Mouse (Mus musculus) hindbrain, embryonic 15.5 days (tissue): ENCODE data around the gene Sptlc2. TPM values are rescaled to one million over a fixed set of nuclear protein-coding genes. Genes with fewer than 3 reads are reported as not detected.

Source experiments
- ATAC-seq: fragments of 200-750 bp; cut with Nextera tagmentation; 2 replicates; pipeline ENCODE4 v1.8.0; 2017; ENCODE audit warnings: low read depth, moderate number of reproducible peaks, moderate TSS enrichment; ENCODE audit not compliant: low FRiP score
- H3K27ac ChIP-seq: fragments of 300-500 bp; sonication (generic); replicated peaks from 2 replicates; pipeline ENCODE4 v1.5.1; 2015; ENCODE audit warnings: mild to moderate bottlenecking, inconsistent platforms
- H3K27me3 ChIP-seq: fragments of 300-500 bp; sonication (generic); 2 replicates; pipeline ENCODE4 v1.6.1; 2015; ENCODE audit warnings: control low read depth, inconsistent platforms
- H3K36me3 ChIP-seq: fragments of 300-500 bp; sonication (generic); 2 replicates; pipeline ENCODE4 v1.6.1; 2015; ENCODE audit warnings: control low read depth, inconsistent platforms
- H3K4me1 ChIP-seq: fragments of 300-500 bp; sonication (generic); replicated peaks from 2 replicates; pipeline ENCODE4 v1.6.1; 2015; ENCODE audit warnings: control low read depth, inconsistent platforms
- H3K4me2 ChIP-seq: fragments of 300-500 bp; sonication (generic); 2 replicates; pipeline ENCODE4 v1.6.1; 2015; ENCODE audit warnings: moderate library complexity, mild to moderate bottlenecking, inconsistent platforms
- H3K4me3 ChIP-seq: fragments of 300-500 bp; sonication (generic); 2 replicates; pipeline ENCODE4 v1.5.1; 2015; ENCODE audit warnings: mild to moderate bottlenecking, inconsistent platforms
- H3K9ac ChIP-seq: fragments of 300-500 bp; sonication (generic); 2 replicates; pipeline ENCODE4 v1.6.1; 2015; ENCODE audit warnings: inconsistent platforms
- H3K9me3 ChIP-seq: fragments of 300-500 bp; sonication (generic); 2 replicates; pipeline ENCODE4 v1.6.1; 2016; ENCODE audit warnings: control low read depth, inconsistent platforms
- WGBS: fragments of 180-500 bp; shearing (Covaris S2); methylation state at CpG from one replicate; pipeline ENCODE4 v1.1.7; 2015; 5-methylcytosine and 5-hydroxymethylcytosine counted together
- polyA plus RNA-seq: library from polyadenylated mRNA; unstranded; fragments of >200 nt; fragmentation: Nextera tagmentation; extraction: Ambion mirVana; gene quantifications from 2 replicates; pipeline ENCODE4 v1.2.1, GENCODE M21; 2015

The Sptlc2 gene
- polyA plus RNA-seq, 1 experiment from 2014 or later: 57.6 TPM

DNA sequence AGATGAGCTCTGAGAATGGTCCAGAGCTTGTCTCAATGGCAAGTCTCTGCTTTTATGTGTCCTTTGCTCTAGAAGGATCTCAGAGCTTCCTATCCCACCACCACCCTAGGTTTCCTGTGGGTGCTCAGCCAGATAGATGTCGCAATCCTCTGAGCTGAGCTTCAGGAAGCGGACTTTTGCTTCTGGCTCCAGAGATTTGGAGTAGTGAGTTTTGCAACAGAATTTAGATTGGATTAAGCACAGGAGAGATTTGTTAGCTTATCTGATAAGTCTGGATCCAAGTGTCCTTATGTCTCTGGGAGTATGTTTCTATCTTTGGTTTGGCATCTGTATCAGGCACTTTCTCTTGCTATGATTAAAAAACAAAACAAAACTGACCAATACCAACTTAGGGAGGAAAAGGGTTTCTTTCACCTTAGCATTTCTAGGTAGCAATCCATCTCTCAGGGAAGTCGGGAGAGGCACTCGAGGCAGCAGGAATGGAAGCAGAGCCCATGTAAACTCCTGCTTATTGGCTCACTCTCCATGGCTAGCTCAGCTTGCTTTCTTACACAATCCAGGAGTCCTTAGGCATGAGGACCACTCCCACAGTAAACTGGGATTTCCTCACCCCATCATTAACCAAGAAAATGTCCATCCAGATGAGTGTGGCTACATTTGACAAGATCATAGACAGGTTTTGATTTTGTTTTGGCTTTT is 5.4 kb upstream of the Sptlc2 start:
- Histone ChIP-seq H3K9ac (no peak overlapping the region), H3K4me2 (no peak overlapping the region), H3K27ac (no peak overlapping the region), H3K4me1 (no peaks in the 10 kb centered on the region; the same call in 1 of the 2 replicates), H3K4me3 (no peak overlapping the region), H3K9me3 (no peaks in the 10 kb centered on the region), H3K27me3 (no peaks in the 10 kb centered on the region), H3K36me3 (no peaks in the 10 kb centered on the region)
- ATAC-seq: no peak
- WGBS: 90% methylated on average over 4 of the region's 4 CpGs

DNA sequence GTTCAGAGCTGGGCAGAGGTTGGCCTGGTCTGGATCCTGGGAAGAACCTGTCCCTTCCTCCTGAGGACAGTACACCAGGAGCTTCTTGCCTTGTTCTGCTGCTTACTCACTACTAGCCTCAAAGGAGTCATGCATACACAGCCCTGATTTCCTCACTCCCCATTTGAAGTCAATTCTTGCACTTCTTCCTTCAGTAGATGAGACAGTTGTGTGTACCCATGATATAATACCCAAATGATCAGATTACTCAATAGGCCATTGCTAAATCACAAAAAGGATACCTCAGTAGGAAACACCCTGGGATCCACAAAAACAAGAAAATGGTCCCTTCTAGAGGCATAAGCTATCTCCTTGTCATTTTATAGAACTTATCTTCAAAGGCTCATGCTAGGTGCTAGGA is 3.2 kb upstream of the Sptlc2 start:
- H3K9me3 ChIP-seq: no peaks in the 10 kb centered on the region
- H3K4me3 ChIP-seq: no peak overlapping the region
- no peak overlapping the region for H3K27ac ChIP-seq
- no peaks in the 10 kb centered on the region for H3K27me3 ChIP-seq
- no peaks in the 10 kb centered on the region for H3K36me3 ChIP-seq
- peaks cover 10% of the 10 kb centered on the region for H3K4me1 ChIP-seq
- H3K9ac ChIP-seq: no peak overlapping the region
- no peak for ATAC-seq
- H3K4me2 ChIP-seq: no peak overlapping the region

DNA sequence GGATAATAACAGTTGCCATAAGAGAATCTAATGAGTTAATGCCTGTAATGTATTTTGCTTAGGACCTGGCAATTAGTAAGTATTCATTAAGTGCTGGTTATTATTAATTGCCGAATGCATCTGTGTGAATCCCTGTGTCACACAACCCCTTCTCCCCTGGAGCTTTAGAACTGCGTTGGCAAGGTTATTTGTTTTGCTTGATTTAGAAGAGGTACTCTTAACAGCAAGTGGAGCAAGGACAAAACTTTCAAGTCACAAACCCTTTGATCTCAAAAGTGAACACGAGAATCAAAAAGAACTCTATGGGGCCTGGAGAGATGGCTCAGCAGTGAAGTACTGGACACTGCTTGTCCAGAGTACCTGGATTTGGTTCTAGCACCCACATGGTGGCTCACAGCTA is 1.1 kb upstream of the Sptlc2 start:
- Histone ChIP-seq H3K4me2 (peak overlapping the region; percentile 96), H3K4me3 (no peak overlapping the region)
- WGBS: 75% methylated on average over 3 of the region's 3 CpGs

DNA sequence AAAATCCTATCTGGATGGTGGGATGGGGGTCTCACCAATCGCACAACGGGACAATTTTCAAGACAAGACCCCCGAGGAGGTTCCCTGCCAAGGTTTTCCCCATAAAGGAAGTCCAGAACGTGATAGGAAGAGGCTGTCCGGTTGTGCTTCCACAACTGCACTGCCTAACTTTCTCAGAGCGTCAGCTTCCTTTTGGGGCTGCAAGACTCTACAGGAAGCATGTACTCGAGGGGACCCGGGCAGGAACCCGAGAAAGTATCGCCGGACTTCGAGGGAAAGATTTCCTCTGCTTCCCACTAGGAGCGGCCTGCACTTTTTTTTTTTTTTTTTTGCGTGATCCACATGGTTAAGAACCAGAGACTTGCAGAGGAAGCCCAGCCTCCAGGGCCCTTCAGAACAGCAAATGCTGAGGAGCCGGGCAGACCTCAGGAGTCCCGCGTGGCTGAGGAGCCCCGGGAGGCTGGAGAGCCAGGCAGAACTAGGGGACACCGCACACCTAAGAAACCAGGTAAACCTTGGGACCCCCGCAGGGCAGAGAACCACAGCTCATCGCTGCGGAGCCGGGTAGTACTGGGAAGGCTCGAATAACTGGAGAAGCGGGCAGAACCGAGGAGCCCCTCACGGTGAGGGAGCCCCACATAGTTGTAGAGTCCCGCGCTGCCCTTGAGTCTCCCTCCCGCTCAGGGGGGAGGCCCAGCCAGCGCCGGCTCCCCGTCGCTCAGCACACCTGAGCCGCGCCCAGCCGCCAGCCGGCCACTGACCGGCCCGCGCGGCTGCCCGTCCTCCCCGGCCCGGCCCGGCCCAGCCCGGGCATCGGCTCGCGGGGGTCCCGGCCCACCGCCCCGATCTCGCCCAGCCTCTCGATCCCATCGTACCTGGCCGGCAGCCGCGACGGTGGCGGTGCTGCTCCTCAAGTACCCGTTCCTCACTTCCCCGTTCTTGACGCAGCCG is 709 bp downstream of the Sptlc2 start:
- peak overlapping the region; percentile 97 for H3K4me3 ChIP-seq
- no peaks in the 10 kb centered on the region for H3K36me3 ChIP-seq
- no peaks in the 10 kb centered on the region for H3K9me3 ChIP-seq
- peak overlapping the region; percentile 96 for H3K4me2 ChIP-seq
- ATAC-seq: no peak
- peak overlapping the region; percentile 85 for H3K27ac ChIP-seq
- H3K27me3 ChIP-seq: no peaks in the 10 kb centered on the region
- WGBS: 1% methylated on average over 57 of the region's 65 CpGs
- peaks cover 16% of the 10 kb centered on the region for H3K4me1 ChIP-seq
- H3K9ac ChIP-seq: peak overlapping the region; percentile 91

More for the DNA sequence above, 1.1 kb upstream of the Sptlc2 start:
- Histone ChIP-seq H3K9me3 (no peaks in the 10 kb centered on the region), H3K36me3 (no peaks in the 10 kb centered on the region), H3K27ac (0 out of 2 replicates have a peak overlapping the region, but pooled peaks have one; percentile 85), H3K27me3 (no peaks in the 10 kb centered on the region), H3K4me1 (peaks cover 16% of the 10 kb centered on the region), H3K9ac (no peak overlapping the region)
- no peak for ATAC-seq

DNA sequence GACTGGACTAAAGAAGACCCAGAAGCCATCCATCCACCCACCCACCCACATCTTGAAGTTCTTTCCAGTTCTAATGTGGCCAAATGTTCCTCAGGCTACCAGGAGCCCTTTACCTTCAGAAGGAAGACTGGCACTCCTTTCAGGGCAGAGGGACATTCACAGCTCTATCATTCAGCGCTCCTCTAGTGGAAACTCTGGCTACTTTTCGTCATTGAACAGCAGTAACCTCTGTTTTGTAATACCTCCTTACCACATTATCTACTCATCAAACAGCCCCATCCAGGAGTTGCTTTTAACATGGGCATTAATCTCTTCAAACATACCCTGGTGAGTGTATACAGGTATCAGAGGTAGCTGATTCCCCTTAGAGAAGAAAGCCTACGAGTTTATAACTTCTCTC is 3.1 kb downstream of the Sptlc2 start:
- no peak for ATAC-seq
- Histone ChIP-seq H3K36me3 (no peaks in the 10 kb centered on the region), H3K27ac (no peak overlapping the region), H3K4me3 (no peak overlapping the region), H3K4me1 (peaks cover 16% of the 10 kb centered on the region), H3K9ac (no peak overlapping the region), H3K27me3 (no peaks in the 10 kb centered on the region), H3K4me2 (no peak overlapping the region), H3K9me3 (no peaks in the 10 kb centered on the region)
- WGBS: 92% methylated on average over 3 of the region's 3 CpGs

DNA sequence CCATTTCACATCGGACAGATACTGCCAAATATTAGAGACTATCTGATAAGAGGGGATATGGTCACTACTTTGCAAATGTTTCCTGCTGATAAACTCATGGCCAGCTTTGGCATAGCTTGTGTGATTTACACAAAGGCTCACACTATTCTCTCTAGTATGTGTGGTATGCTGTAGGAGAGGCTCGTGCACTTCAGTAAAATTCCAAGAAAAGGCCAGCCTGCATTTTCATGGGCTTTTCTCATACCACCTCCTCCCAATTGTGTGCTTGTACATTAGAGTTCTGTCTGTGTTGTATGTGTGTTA is 6.8 kb downstream of the Sptlc2 start:
- WGBS: 86% methylated on average over 2 of the region's 2 CpGs
- Histone ChIP-seq H3K36me3 (no peaks in the 10 kb centered on the region), H3K27ac (no peak overlapping the region), H3K9ac (no peak overlapping the region), H3K4me3 (no peak overlapping the region), H3K9me3 (no peaks in the 10 kb centered on the region), H3K4me1 (peaks cover 6% of the 10 kb centered on the region), H3K27me3 (no peaks in the 10 kb centered on the region), H3K4me2 (no peak overlapping the region)
- ATAC-seq: no peak

DNA sequence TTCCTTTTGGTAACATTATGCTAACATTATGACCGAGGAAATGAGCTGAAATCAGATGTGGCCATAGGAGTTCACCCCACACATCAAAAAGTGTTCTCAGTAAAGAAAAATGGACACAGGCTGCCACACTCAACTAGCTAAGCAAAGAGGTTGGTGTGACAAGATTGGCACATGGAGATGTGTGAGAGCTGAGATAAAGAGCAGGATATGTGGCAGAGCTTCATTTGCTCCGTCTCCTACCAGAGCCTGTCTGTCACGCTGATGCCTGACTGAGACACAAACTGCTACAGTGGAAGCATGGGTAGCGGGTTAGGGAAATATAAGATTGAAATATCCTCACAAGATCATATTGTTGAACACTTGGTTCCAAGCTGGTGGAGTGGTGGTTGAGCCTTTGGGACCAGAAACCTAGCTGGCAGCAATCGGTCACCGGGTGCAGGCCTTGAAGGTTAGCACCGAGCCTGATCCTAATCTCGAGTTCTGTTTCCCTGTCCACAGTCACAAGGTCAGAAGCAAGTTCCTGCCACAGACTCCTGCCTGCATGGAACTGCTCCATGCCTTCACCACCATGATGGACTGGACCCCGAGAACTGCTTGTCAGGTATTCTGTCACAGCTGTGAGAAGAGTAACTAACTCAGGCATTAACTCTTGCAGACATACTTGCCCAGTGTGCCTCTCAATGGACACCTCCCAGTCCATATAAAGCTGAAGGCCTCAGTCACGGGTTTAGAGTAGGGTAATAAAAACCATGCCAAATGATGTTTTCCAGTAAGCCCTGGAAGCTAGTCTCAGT is 7.4 kb downstream of the Sptlc2 start:
- WGBS: 91% methylated on average over 10 of the region's 10 CpGs
- ATAC-seq: no peak
- Histone ChIP-seq H3K27ac (no peak overlapping the region), H3K4me1 (peaks cover under 1% of the 10 kb centered on the region), H3K9me3 (no peaks in the 10 kb centered on the region), H3K27me3 (no peaks in the 10 kb centered on the region), H3K9ac (no peak overlapping the region), H3K4me2 (no peak overlapping the region), H3K4me3 (no peak overlapping the region), H3K36me3 (no peaks in the 10 kb centered on the region)

DNA sequence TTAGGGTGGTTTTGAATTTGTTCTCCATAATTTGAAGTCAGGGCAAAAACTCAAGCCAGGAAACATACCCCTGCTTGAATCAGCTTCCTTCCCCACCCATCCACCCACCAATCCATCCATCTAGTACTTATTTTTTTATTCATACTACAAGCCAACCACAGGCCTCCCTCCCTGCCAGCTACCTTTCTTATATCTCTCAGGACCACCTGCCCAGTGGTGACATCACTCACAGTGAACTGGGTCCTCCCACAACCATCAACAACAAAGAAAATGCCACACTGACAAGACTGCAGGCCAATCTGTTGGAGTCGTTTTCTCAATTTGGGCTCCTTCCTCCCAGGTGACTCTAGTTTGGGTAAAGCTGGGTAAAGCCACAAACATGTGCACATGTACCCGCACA is 8.7 kb downstream of the Sptlc2 start:
- no peaks in the 10 kb centered on the region for H3K9me3 ChIP-seq
- no peaks in the 10 kb centered on the region for H3K36me3 ChIP-seq
- no peak for ATAC-seq
- H3K4me3 ChIP-seq: no peak overlapping the region
- H3K4me2 ChIP-seq: no peak overlapping the region
- H3K9ac ChIP-seq: no peak overlapping the region
- no peaks in the 10 kb centered on the region for H3K27me3 ChIP-seq
- 84% methylated on average over 2 of the region's 2 CpGs for WGBS
- no peaks in the 10 kb centered on the region for H3K4me1 ChIP-seq
- no peak overlapping the region for H3K27ac ChIP-seq

DNA sequence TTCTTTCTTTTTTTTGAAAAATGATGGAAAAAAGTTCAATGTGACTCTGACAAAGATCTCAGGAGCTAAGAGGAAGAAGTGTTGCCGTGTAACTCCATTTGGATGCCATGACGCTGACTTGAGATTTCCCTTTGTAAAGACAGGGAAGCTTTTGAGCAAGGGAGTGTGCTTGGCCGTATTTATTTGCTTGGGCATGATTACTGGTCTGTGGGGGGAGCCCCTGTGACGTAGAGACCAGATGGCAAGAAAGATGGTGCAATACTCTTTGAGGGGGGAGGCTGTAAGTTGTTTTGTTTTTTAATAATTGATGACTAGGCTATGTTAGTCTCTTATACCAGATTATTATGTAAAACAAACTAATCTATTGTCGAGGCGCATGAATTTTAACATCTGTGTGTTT is 14.0 kb downstream of the Sptlc2 start:
- ATAC-seq: no peak
- Histone ChIP-seq H3K36me3 (no peaks in the 10 kb centered on the region), H3K27ac (no peak overlapping the region), H3K4me1 (no peaks in the 10 kb centered on the region), H3K4me3 (no peak overlapping the region), H3K9me3 (no peaks in the 10 kb centered on the region), H3K4me2 (no peak overlapping the region), H3K27me3 (no peaks in the 10 kb centered on the region), H3K9ac (no peak overlapping the region)
- WGBS: 82% methylated on average over 6 of the region's 6 CpGs

DNA sequence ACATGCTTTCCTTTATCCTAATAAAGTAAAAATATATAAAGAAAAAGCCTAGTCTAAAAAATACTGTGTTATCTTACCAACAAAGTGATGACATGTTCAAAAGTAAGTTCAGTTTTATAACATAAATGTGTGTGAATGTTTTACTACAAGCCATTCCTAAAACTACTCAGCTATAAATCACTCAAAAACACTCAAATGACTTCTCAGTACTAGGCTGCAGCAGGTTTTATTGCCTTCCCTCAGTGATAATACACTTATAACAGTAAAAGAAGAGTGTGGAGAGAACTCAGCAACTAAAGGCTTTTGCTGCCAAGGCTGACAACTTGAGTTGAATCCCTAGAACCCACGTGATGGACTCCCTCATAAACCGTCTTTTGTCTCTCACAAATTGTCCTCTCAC is 18.8 kb downstream of the Sptlc2 start:
- WGBS: 80% methylated on average over 2 of the region's 2 CpGs
- H3K4me2 ChIP-seq: no peak overlapping the region
- H3K27ac ChIP-seq: no peak overlapping the region
- H3K36me3 ChIP-seq: peaks cover 13% of the 10 kb centered on the region; the same call in 1 of the 2 replicates
- no peaks in the 10 kb centered on the region for H3K27me3 ChIP-seq
- H3K4me3 ChIP-seq: no peak overlapping the region
- ATAC-seq: no peak
- no peaks in the 10 kb centered on the region for H3K9me3 ChIP-seq
- no peaks in the 10 kb centered on the region for H3K4me1 ChIP-seq
- H3K9ac ChIP-seq: no peak overlapping the region

DNA sequence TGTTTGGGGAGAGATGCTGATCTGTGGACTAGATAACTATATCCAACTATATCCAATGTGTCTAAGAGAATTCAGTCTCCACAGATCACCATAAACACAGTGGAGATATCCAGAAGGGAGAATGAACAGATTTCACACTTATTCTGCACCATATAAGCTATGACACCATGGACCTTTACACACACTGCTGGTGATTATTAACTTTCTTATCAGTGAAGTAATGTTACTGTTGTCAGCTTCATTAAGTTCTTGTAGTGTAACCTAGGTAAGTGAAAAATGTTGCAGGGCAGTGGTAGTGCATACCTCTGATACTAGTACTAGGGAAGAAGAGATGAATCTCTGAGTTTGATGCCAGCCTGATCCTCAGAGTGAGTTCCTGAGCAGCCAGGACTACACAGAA is 20.1 kb downstream of the Sptlc2 start:
- Histone ChIP-seq H3K4me2 (no peak overlapping the region), H3K4me1 (no peaks in the 10 kb centered on the region), H3K36me3 (peaks cover 13% of the 10 kb centered on the region; the same call in 1 of the 2 replicates), H3K4me3 (no peak overlapping the region), H3K27me3 (no peaks in the 10 kb centered on the region), H3K9me3 (no peaks in the 10 kb centered on the region), H3K9ac (no peak overlapping the region), H3K27ac (no peak overlapping the region)
- no peak for ATAC-seq

DNA sequence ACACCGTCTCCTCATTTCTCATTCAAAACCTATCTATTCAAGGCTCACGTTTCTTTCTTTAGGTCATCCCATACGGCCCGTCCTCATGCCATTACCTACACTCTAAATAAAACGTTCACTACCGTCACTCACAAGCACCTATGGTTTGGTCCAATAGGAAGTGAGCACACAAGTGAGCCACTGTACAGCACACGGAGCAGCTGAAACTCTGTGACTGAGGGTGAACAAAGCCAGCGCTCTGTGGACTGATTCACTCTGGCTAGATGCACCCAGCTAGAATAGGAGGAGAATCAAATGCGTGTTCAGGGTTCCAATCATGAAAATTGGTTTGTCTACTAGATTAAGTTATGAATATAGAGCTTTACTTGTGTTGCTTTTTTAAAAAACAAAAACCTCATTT is 22.5 kb downstream of the Sptlc2 start:
- 76% methylated on average over 9 of the region's 9 CpGs for WGBS
- peaks cover 13% of the 10 kb centered on the region; the same call in 1 of the 2 replicates for H3K36me3 ChIP-seq
- no peaks in the 10 kb centered on the region for H3K9me3 ChIP-seq
- H3K9ac ChIP-seq: no peak overlapping the region
- no peak for ATAC-seq
- H3K4me2 ChIP-seq: no peak overlapping the region
- H3K4me1 ChIP-seq: peaks cover 2% of the 10 kb centered on the region; the same call in 1 of the 2 replicates
- H3K4me3 ChIP-seq: no peak overlapping the region
- H3K27me3 ChIP-seq: no peaks in the 10 kb centered on the region
- no peak overlapping the region for H3K27ac ChIP-seq
